Mouse (Mus musculus): ENCODE measurements around the gene Cox6b1. TPM values are rescaled to one million over a fixed set of nuclear protein-coding genes. Genes with fewer than 3 reads are reported as not detected.

Gene Cox6b1
- polyA plus RNA-seq, 1 experiment from 2014 or later: 1,014 TPM

DNA sequence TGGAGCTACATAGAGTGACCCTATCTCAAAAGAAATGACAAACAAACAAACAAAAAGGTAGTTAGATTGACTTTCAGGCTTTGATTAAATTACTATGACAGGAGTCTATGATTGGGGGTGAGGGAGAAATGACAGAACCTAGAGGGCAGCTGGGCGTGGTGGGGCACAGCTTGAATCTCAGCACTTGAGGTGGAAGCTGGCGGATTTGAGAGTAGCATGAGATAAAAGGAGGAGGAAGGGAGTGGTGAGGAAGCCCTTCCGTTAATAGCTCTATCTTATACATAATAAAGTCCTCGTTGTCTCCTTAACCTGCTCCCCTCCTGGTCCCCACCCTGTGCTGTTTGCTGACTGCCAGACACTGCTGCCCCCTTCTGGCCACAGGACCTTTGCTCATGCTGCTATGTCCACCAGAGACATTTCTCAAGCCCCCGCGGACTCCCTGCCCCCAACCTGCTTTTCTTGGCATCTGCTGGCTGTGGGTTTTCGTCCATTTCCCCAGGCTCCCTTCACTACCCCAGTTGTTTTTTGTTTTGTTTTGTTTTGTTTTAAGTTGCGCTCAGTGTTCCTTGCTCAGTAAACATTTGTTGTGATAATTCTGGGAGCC lies 18.1 kb downstream of the Cox6b1 start:
- H3K27me3 ChIP-seq (replicated peaks): no peaks in the 10 kb centered on the region
- H3K4me3 ChIP-seq (replicated peaks): no peak overlapping the region
- H3K9me3 ChIP-seq: no peaks in the 10 kb centered on the region
- no peak overlapping the region for H3K9ac ChIP-seq
- no peak overlapping the region for H3K27ac ChIP-seq
- H3K4me1 ChIP-seq: 0 out of 2 replicates have a peak, but pooled peaks cover 5% of the 10 kb centered on the region
- no peak for ATAC-seq (ENCODE audit: insufficient read depth, low FRiP score, low read depth)
- no peaks in the 10 kb centered on the region for H3K36me3 ChIP-seq
- no peak overlapping the region for H3K4me2 ChIP-seq
- WGBS: 27% methylated on average over 8 of the region's 8 CpGs

DNA sequence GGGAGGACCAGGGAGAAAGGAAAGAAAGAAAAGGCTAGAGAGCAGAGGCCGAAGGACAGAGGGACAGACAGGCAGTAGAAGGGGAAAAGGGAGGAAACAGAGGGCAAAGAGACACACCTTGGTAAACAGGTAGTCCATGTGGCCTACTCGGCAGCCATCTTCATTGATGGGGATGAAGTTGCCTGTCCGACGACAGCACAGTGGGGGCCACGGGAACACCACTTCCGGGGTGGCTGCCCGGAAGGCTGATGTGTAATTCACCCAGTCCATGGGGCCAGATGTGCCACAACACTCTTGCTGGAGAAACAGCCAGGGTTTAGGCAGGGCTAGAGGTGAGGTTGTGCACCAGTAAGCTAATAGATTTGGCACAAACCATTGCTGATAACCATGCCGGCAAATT lies 21.0 kb downstream of the Cox6b1 start:
- H3K4me2 ChIP-seq: no peak overlapping the region
- H3K36me3 ChIP-seq: no peaks in the 10 kb centered on the region
- no peak for ATAC-seq (ENCODE audit: insufficient read depth, low FRiP score, low read depth)
- 0 out of 2 replicates have a peak, but pooled peaks cover 12% of the 10 kb centered on the region for H3K4me1 ChIP-seq
- H3K4me3 ChIP-seq (replicated peaks): no peak overlapping the region
- H3K9ac ChIP-seq: no peak overlapping the region
- H3K27ac ChIP-seq: no peak overlapping the region
- no peaks in the 10 kb centered on the region for H3K27me3 ChIP-seq (replicated peaks)
- WGBS: 76% methylated on average over 8 of the region's 8 CpGs
- H3K9me3 ChIP-seq: no peaks in the 10 kb centered on the region

DNA sequence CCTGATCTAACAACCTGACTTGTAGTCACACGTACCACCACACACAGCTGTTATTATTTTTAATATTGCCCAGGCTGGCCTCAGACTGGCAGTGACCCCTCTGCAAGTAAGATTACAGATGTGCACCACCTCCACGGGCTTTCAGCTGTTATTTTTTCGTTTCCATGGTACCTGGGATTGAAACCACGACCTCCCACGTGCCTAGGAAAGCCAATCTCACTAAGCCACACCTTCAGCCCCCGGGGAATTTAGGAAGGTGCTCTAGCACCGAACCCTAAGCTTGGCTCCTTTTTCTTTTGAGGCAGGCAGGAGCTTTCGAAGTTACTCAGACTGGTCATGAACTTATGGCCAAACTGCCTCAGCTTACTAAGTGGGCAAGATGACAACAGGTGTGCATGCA lies 21.5 kb downstream of the Cox6b1 start:
- H3K27me3 ChIP-seq (replicated peaks): no peaks in the 10 kb centered on the region
- H3K4me1 ChIP-seq: 0 out of 2 replicates have a peak, but pooled peaks cover 16% of the 10 kb centered on the region
- H3K27ac ChIP-seq: no peak overlapping the region
- no peaks in the 10 kb centered on the region for H3K9me3 ChIP-seq
- H3K4me3 ChIP-seq (replicated peaks): no peak overlapping the region
- ATAC-seq (ENCODE audit: insufficient read depth, low FRiP score, low read depth): no peak
- H3K4me2 ChIP-seq: no peak overlapping the region
- H3K36me3 ChIP-seq: no peaks in the 10 kb centered on the region
- 50% methylated on average over 8 of the region's 8 CpGs for WGBS
- H3K9ac ChIP-seq: no peak overlapping the region

DNA sequence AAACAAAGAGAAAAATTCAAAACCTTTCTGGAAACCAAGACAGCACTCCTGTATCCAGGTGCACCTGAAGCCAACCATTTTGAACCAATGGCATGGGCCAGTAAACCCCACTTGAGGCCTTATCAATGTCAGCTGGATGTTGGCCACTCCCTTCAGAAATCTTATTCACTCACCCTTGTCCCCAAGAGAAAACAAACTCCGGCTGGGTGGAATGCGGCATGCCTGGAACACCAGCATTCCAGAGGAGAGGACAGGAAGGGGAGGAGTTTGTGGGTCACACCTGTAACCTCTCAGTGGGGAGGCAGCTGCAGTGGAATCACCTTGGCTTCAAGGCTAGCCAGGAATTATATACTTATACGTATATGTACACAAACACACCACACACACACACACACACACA lies 23.4 kb downstream of the Cox6b1 start:
- Histone ChIP-seq H3K4me2 (0 out of 2 replicates have a peak overlapping the region, but pooled peaks have one; percentile 5), H3K9ac (no peak overlapping the region), H3K27ac (peak overlapping the region; percentile 74), H3K27me3 (replicated peaks) (no peaks in the 10 kb centered on the region), H3K4me3 (replicated peaks) (no peak overlapping the region), H3K36me3 (no peaks in the 10 kb centered on the region), H3K4me1 (0 out of 2 replicates have a peak, but pooled peaks cover 16% of the 10 kb centered on the region), H3K9me3 (no peaks in the 10 kb centered on the region)
- peak; percentile 73 for ATAC-seq (ENCODE audit: insufficient read depth, low FRiP score, low read depth)
- 23% methylated on average over 3 of the region's 3 CpGs for WGBS

DNA sequence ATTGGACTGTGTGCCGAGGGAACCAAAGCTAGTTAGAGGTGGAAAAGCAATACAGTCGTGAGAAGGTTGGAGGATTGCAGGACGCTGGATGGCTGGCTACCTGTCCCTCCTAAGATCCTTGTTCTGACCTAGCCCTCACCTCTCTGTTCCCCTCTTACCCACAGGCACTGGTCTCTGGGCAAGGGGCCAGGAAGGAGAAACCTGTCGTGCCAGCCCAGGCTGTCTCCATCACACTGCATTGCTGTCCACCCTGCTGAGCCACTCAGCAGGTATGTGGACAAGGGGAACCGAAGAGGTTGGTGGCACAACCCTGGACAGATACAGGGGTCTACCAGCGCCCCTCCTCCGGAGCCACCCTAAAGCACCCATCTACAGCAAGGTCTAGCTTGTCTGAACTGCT lies 25.3 kb downstream of the Cox6b1 start:
- Histone ChIP-seq H3K4me2 (peak overlapping the region; percentile 33), H3K9me3 (no peaks in the 10 kb centered on the region), H3K4me1 (0 out of 2 replicates have a peak, but pooled peaks cover 16% of the 10 kb centered on the region), H3K36me3 (no peaks in the 10 kb centered on the region), H3K27ac (peak overlapping the region; percentile 83), H3K9ac (no peak overlapping the region), H3K4me3 (replicated peaks) (no peak overlapping the region), H3K27me3 (replicated peaks) (no peaks in the 10 kb centered on the region)
- 62% methylated on average over 7 of the region's 7 CpGs for WGBS
- no peak for ATAC-seq (ENCODE audit: insufficient read depth, low FRiP score, low read depth)

DNA sequence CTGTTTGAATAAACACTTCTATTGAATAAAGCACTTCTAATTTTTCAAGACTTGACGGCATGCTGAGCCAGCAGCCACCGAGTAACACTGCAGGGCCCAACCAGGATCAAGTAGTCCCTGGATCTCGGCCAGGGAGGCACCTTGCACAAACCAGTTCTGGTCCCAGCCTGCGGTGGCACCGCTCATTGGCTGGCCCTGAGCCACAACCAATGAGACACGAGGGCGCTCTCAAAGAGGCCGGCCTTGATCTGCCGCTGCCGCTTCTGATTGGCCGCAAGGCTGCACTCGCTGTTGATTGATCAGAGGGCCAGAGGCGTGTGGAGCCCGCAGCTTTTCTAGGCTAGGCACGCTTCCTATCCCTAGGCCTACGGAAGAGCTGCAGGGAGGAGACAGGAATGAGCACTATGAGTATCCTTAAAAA lies 26.0 kb downstream of the Cox6b1 start:
- H3K27me3 ChIP-seq (replicated peaks): no peaks in the 10 kb centered on the region
- H3K9ac ChIP-seq: no peak overlapping the region
- 0 out of 2 replicates have a peak, but pooled peaks cover 16% of the 10 kb centered on the region for H3K4me1 ChIP-seq
- peak; percentile 91 for ATAC-seq (ENCODE audit: insufficient read depth, low FRiP score, low read depth)
- no peak overlapping the region for H3K4me3 ChIP-seq (replicated peaks)
- no peaks in the 10 kb centered on the region for H3K36me3 ChIP-seq
- WGBS: 1% methylated on average over 16 of the region's 16 CpGs
- peak overlapping the region; percentile 33 for H3K4me2 ChIP-seq
- H3K27ac ChIP-seq: peak overlapping the region; percentile 83
- H3K9me3 ChIP-seq: no peaks in the 10 kb centered on the region

DNA sequence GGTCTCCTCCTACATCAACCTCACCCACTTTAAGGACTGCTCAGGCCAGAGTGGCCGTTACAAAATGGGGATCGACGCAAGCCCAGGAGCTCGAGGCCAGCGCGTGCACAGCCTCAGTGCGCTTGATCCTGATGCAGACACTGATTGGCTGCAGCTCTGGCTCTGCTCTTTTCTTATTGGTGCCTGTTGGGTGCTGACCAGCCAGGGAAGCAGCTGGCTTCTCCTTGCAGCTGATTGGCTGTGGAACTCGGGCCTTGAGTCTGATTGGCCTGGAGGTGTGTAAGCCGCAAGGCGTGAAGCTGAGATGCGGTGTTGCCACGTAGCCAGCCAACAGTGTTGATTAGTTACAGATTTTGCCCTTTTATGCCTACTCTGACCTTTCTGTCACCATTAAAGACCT lies 27.2 kb downstream of the Cox6b1 start, which contains the start of gene Zbtb32:
TSS of gene Zbtb32 (minus strand) at position 124 of the 400 bp plus-strand sequence.
- ATAC-seq (ENCODE audit: insufficient read depth, low FRiP score, low read depth): no peak
- 92% methylated on average over 12 of the region's 12 CpGs for WGBS
- Histone ChIP-seq H3K27me3 (replicated peaks) (no peaks in the 10 kb centered on the region), H3K4me1 (0 out of 2 replicates have a peak, but pooled peaks cover 16% of the 10 kb centered on the region), H3K4me3 (replicated peaks) (no peak within 1 kb of the TSS), H3K36me3 (no peaks in the 10 kb centered on the region), H3K9me3 (no peaks in the 10 kb centered on the region), H3K4me2 (peak within 1 kb of the TSS; percentile 26; the same call in 1 of the 2 replicates), H3K9ac (no peak within 1 kb of the TSS), H3K27ac (peak within 1 kb of the TSS; percentile 67)

DNA sequence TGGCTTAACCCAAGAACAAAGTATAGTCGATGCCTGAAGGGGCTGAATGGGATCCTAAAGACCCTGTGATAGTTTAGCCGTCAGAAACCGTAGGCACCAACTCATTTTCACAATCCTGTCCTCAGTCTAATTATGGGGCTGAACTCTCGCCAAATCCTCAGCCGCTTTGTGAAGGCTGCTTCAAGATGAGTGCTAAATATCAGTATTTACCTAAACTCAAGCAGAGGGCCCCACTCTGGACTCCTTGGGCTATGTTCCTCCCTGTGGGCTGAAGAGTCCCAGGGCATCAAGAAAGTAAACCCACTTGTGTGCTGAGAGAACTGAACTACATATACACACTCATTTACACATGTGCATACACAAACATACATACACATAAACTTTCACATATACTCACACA lies 29.1 kb downstream of the Cox6b1 start:
- H3K36me3 ChIP-seq: no peaks in the 10 kb centered on the region
- no peak overlapping the region for H3K9ac ChIP-seq
- no peak overlapping the region for H3K4me3 ChIP-seq (replicated peaks)
- no peaks in the 10 kb centered on the region for H3K9me3 ChIP-seq
- no peaks in the 10 kb centered on the region for H3K27me3 ChIP-seq (replicated peaks)
- no peak for ATAC-seq (ENCODE audit: insufficient read depth, low FRiP score, low read depth)
- WGBS: 79% methylated on average over 5 of the region's 5 CpGs
- no peak overlapping the region for H3K27ac ChIP-seq
- H3K4me2 ChIP-seq: no peak overlapping the region
- 0 out of 2 replicates have a peak, but pooled peaks cover 11% of the 10 kb centered on the region for H3K4me1 ChIP-seq

DNA sequence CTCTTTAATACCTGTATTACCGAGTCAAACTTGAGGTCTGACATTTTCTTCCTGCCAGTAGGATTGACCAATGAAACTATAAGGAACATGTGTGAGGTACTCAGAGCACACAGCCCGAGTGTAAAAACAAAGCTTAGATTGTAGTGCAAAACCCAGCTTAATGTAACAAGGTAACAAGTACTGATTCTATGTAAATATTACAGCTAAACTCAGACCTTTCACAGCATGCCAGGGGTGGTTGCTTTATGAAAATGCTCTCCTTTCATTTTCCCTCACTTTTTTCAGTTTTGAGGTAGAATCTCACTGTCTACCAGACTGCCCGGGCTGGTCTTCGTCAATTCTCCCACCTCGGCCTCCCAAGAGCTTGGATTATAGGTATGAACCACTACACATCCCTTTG lies 29.9 kb downstream of the Cox6b1 start:
- ATAC-seq (ENCODE audit: insufficient read depth, low FRiP score, low read depth): no peak
- Histone ChIP-seq H3K4me3 (replicated peaks) (no peak overlapping the region), H3K9me3 (no peaks in the 10 kb centered on the region), H3K4me2 (no peak overlapping the region), H3K4me1 (0 out of 2 replicates have a peak, but pooled peaks cover 11% of the 10 kb centered on the region), H3K27me3 (replicated peaks) (no peaks in the 10 kb centered on the region), H3K27ac (no peak overlapping the region), H3K36me3 (no peaks in the 10 kb centered on the region), H3K9ac (no peak overlapping the region)
- 72% methylated on average over 5 of the region's 5 CpGs for WGBS

DNA sequence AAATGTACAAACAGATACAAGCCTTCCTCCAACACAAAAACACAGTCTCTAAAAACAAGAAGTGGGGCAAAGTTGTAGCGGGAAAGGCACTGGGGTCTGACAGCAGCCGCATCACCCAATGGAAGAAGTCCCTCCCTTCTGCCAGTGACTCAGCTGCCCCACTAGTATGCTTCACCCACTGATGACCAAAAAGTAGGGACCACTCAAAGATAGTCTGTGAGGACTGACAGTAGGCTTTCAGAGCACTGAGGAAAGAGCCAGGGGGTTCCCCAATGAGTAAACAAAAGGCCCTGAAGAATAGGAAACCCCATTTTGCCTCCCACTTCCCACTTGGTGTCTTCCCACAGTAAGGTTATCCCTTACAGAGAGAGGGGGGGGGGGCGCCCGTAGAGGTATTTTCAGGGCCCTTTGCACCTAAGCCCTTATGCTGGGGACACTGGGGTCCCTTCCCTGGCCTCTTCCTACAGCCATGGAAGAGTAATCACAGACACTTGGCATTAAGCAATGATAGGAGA lies 31.4 kb downstream of the Cox6b1 start:
- H3K27ac ChIP-seq: no peak overlapping the region
- H3K9me3 ChIP-seq: no peaks in the 10 kb centered on the region
- ATAC-seq (ENCODE audit: insufficient read depth, low FRiP score, low read depth): no peak
- H3K4me1 ChIP-seq: peaks cover 7% of the 10 kb centered on the region
- 76% methylated on average over 3 of the region's 4 CpGs for WGBS
- no peaks in the 10 kb centered on the region for H3K27me3 ChIP-seq (replicated peaks)
- H3K4me2 ChIP-seq: no peak overlapping the region
- no peak overlapping the region for H3K4me3 ChIP-seq (replicated peaks)
- no peaks in the 10 kb centered on the region for H3K36me3 ChIP-seq
- no peak overlapping the region for H3K9ac ChIP-seq

DNA sequence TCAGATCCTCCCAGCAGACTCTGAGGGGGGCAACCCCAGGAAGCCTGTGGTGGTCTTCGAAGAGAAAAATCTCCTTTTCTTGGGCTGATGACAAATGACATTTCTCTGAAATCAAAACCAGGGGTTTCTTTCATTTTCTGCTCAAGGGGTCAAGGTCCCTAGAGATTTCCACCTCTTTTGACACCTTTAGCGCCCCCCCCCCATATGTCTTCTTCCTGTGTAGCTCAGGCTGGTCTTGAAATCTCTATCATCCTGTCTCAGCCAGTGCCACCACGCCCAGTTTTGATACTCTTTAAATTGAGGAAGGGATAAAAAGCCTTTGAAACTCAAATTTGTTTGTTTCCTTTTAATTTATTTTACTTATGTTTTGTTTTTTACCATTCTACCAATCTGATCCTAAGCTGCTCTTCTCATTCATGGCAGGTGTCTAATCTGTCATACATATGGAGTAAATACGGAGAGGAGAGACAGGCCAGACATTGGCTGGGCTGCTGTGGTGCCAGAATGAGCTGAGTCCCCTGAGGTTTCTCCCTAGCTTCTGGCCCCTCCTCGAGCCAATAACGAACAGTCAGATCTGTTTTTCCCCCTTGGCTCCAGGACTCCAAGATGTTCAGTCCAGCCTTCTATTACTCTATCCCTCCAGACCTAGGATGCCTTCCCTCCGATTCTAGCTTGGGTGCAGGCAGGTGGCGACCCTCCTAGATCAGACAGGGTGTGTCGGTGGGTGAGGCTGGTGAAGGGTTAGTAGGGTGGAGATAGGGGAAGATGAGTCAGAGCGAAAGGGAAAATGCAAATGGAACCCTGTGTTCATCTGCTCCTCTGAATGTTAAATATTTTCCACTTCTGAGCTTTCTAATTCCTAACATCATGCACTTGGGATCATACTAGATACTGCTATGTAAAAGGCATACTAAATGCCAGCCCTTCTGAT lies 32.1 kb downstream of the Cox6b1 start:
- H3K9me3 ChIP-seq: no peaks in the 10 kb centered on the region
- WGBS: 70% methylated on average over 10 of the region's 10 CpGs
- no peaks in the 10 kb centered on the region for H3K36me3 ChIP-seq
- H3K27ac ChIP-seq: no peak overlapping the region
- H3K9ac ChIP-seq: no peak overlapping the region
- no peaks in the 10 kb centered on the region for H3K27me3 ChIP-seq (replicated peaks)
- peaks cover 6% of the 10 kb centered on the region for H3K4me1 ChIP-seq
- no peak overlapping the region for H3K4me2 ChIP-seq
- no peak for ATAC-seq (ENCODE audit: insufficient read depth, low FRiP score, low read depth)
- H3K4me3 ChIP-seq (replicated peaks): no peak overlapping the region

Data from stomach, embryonic 15.5 days (tissue).